Mouse (Mus musculus) megakaryocyte, embryonic 14.5 days (primary cell): Measurements from ENCODE around the gene Irak3. TPM values are rescaled to one million over a fixed set of nuclear protein-coding genes. Genes with fewer than 3 reads are reported as not detected.
"Not testable (repeated sequence)": the region's sequence is repeated elsewhere in the genome, so short reads cannot be mapped to it uniquely, and the experiment has no call there.

Source experiments
- H3K27me3 ChIP-seq: replicated peaks from 2 replicates; pipeline ENCODE3; 2012; ENCODE audit warnings: inconsistent platforms
- H3K36me3 ChIP-seq: replicated peaks from 2 replicates; pipeline ENCODE3; 2012; ENCODE audit warnings: low read length, inconsistent platforms, mixed read lengths
- H3K4me1 ChIP-seq: 2 replicates; pipeline ENCODE4 v1.6.1; 2012; ENCODE audit warnings: inconsistent platforms
- H3K4me3 ChIP-seq: replicated peaks from 2 replicates; pipeline ENCODE3; 2012; ENCODE audit warnings: moderate library complexity, mild to moderate bottlenecking, inconsistent platforms
- H3K9me3 ChIP-seq: 2 replicates; pipeline ENCODE4 v1.6.1; 2012; ENCODE audit warnings: inconsistent platforms
- FLI1 ChIP-seq: IDR thresholded peaks from 2 replicates; pipeline ENCODE4 v1.6.1; 2012; ENCODE audit warnings: low read length, inconsistent platforms, mixed read lengths
- GATA1 ChIP-seq: IDR thresholded peaks from 3 replicates; pipeline ENCODE4 v1.6.1; 2012; ENCODE audit warnings: mixed read lengths, low read length, inconsistent platforms, borderline replicate concordance
- polyA plus RNA-seq: library from polyadenylated mRNA; stranded (reverse); fragments of >175 nt; gene quantifications from 2 replicates; pipeline ENCODE4 v1.2.3, GENCODE M21; 2012; ENCODE audit warnings: low replicate concordance; ENCODE audit not compliant: insufficient read depth

Irak3 gene
- polyA plus RNA-seq, 1 experiment: 4.9 TPM

GRCm38 (mm10) chr10:120231718-120232117, 29.8 kb upstream of the Irak3 start:
- Histone ChIP-seq H3K27me3 (peaks cover 4% of the 10 kb centered on the region), H3K4me3 (no peak overlapping the region), H3K4me1 (peaks cover 33% of the 10 kb centered on the region), H3K36me3 (peaks cover 53% of the 10 kb centered on the region), H3K9me3 (no peaks in the 10 kb centered on the region)
- TF ChIP-seq FLI1: no peak
- TF ChIP-seq GATA1: no peak

GRCm38 (mm10) chr10:120226871-120227661, 25.1 kb upstream of the Irak3 start, which contains the start of gene Llph:
Llph (plus strand) TSS chr10:120227070.
- no peaks in the 10 kb centered on the region for H3K9me3 ChIP-seq
- H3K4me3 ChIP-seq: peak within 1 kb of the TSS; percentile 94
- TF ChIP-seq GATA1 (no peak), FLI1 (peak; percentile 87)
- no peaks in the 10 kb centered on the region for H3K27me3 ChIP-seq
- H3K4me1 ChIP-seq: peaks cover 42% of the 10 kb centered on the region
- H3K36me3 ChIP-seq: peaks cover 71% of the 10 kb centered on the region

- TF ChIP-seq GATA1 (no peak), FLI1 (no peak)
- Histone ChIP-seq H3K9me3 (no peaks in the 10 kb centered on the region), H3K4me3 (no peak overlapping the region), H3K36me3 (peaks cover 87% of the 10 kb centered on the region), H3K27me3 (no peaks in the 10 kb centered on the region), H3K4me1 (peaks cover 40% of the 10 kb centered on the region)
These were observed 18.8 kb upstream of the Irak3 start for GRCm38 (mm10) chr10:120220776-120221175.

DNA sequence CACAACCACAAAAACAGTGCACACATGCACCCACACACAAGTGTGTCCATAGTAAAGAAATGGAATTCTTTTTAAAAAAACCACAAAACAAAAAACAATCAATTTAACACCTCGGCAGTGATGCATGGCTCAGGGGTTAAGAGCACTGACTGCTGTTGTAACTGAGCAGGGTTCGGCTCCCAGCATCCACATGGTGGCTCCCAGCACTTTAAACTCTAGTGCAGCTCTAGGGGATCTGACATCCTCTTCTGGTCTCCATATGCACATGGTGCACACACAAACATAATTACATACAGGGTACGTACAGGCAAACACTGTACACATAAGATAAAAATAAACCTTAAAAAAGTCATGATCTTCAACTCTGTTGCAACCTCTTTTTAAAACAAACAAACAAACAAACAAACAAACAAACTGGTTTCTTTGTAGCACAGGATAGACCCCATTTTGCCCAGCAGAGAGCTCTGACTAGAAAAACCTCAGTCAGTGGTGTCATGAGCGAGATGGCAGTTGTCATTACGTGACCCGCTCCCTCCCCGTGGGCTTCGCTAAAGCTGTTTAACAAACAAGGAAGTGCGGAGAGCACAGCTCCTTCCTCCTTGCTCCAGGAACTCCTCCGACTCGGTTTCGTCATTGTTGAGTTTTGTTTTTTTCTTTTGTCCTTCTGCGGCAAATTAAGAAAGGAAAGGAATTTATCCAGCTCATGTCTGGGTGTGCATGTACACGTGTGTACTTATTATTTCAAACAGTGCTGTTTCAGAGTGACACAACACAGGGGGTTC, 17.8 kb upstream of the Irak3 start:
- H3K9me3 ChIP-seq: no peaks in the 10 kb centered on the region
- TF ChIP-seq FLI1 (no peak), GATA1 (no peak)
- H3K27me3 ChIP-seq: no peaks in the 10 kb centered on the region
- peaks cover 39% of the 10 kb centered on the region for H3K4me1 ChIP-seq
- H3K4me3 ChIP-seq: no peak overlapping the region
- peaks cover 88% of the 10 kb centered on the region for H3K36me3 ChIP-seq

- Histone ChIP-seq H3K36me3 (peaks cover 88% of the 10 kb centered on the region), H3K9me3 (no peaks in the 10 kb centered on the region), H3K4me3 (peak overlapping the region; percentile 44), H3K27me3 (no peaks in the 10 kb centered on the region), H3K4me1 (peaks cover 47% of the 10 kb centered on the region)
- no peak for TF ChIP-seq GATA1
- no peak for TF ChIP-seq FLI1
These were observed 17.1 kb upstream of the Irak3 start for GRCm38 (mm10) chr10:120218996-120219395.

DNA sequence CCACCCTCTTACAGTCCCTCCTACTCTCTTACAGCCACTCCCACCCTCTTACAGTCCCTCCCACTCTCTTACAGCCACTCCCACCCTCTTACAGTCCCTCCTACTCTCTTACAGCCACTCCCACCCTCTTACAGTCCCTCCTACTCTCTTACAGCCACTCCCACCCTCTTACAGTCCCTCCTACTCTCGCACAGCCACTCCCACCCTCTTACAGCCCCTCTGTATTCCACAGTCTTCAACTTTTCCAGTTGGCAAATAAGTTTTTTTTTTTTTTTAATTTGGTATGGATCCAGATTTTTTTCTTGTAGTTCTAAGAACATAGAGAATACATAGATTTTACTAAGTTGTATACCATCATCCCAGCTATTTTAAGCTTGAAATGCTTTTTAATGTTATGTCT, 15.2 kb upstream of the Irak3 start:
- not testable (repeated sequence) for H3K27me3 ChIP-seq, H3K9me3 ChIP-seq, H3K4me3 ChIP-seq
- peaks cover 58% of the 10 kb centered on the region for H3K4me1 ChIP-seq
- peaks cover 92% of the 10 kb centered on the region for H3K36me3 ChIP-seq

DNA sequence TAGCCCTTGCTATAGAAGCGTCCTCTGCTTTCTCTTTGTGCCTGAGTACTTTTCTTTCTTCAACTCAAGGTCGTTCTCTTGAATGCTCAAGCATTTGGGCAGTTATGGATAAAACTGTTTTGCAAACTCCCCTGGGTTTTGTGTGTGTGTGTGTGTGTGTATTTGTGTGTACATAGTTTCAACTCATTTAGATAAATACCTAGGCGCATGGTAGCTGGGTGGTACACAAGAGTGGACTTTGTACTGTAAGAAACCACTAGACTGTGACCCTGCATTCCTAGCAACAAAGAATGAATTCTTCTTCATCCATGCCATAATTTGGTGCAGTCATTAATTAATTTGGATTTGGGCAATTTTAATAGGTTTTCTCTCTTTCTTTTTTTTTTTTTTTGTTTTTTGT, 8.2 kb upstream of the Irak3 start:
- TF ChIP-seq FLI1 (no peak), GATA1 (no peak)
- Histone ChIP-seq H3K4me1 (peaks cover 57% of the 10 kb centered on the region), H3K9me3 (peaks cover 5% of the 10 kb centered on the region), H3K27me3 (no peaks in the 10 kb centered on the region), H3K36me3 (peaks cover 49% of the 10 kb centered on the region), H3K4me3 (peak overlapping the region; percentile 100)

DNA sequence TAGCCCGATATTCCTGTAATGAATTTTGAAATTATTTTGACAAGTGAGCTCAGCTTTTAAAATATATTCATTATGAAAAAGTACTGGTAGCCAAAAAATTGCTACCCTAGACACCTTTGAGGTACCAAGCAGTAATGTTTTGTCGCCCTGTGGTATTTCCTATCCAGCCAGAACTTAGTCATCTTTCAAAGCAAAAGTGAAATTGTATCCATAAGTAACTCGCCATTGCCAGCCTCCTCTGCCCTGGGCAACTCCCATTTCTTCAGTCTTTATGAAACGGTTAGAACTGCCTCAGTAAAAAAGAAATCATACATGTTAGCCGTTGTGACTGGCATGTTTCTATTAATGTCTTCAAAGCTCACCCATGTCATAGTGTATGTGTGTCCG, 7.6 kb upstream of the Irak3 start:
- peaks cover 5% of the 10 kb centered on the region for H3K9me3 ChIP-seq
- peaks cover 48% of the 10 kb centered on the region for H3K36me3 ChIP-seq
- H3K27me3 ChIP-seq: no peaks in the 10 kb centered on the region
- TF ChIP-seq GATA1 (no peak), FLI1 (no peak)
- peaks cover 54% of the 10 kb centered on the region for H3K4me1 ChIP-seq
- H3K4me3 ChIP-seq: peak overlapping the region; percentile 100

DNA sequence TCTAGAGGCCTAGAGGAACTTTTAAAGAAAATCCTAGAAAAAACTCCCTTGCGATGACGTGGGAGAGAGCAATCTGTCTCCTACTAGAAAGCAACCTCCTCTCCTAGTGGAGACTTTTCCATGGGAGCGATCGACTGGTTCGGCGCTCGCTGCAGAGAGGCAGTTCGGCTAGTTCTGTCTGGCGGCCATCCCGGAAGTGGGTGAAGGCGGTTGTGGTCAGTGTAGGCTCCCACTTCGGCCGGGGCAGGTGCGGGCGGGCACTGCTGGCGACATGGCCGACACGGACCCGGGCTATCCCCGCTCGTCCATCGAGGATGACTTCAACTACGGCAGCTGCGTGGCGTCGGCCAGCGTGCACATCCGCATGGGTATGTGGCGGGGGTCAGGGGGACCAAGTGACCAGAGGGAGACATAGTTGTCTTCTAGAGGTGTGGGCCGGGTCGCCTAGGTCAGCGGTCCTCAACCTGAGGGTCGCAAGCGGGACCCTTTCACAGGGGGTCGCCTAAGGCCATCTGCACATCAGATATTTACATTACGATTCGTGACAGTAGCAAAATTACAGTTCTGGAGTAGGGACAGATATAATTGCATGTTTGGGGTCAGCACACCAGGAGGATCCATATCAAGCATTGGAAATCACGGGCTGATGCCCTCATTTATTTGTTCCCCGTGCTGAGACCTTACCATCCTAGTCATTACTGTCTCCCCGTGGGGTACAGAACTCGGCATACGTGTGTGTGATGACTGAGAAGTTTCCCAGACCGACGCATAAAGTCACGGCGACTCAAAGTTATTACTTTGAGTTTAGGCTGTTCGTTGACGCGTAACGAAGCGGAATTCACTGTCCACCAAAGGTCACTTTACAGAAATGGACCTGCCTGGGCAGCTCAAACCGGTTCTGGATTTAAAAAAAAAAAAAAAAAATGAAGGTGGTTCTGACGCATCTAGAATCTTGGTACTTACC, 6.9 kb upstream of the Irak3 start:
- H3K9me3 ChIP-seq: peaks cover 5% of the 10 kb centered on the region
- H3K4me3 ChIP-seq: peak overlapping the region; percentile 100
- H3K36me3 ChIP-seq: peaks cover 47% of the 10 kb centered on the region
- TF ChIP-seq GATA1 (no peak), FLI1 (no peak)
- peaks cover 48% of the 10 kb centered on the region for H3K4me1 ChIP-seq
- no peaks in the 10 kb centered on the region for H3K27me3 ChIP-seq
